Mouse (Mus musculus): Measurements from ENCODE around the gene Ndufb2. TPM values are rescaled to one million over a fixed set of nuclear protein-coding genes. Genes with fewer than 3 reads are reported as not detected.

The Ndufb2 gene
- total RNA-seq, 1 experiment: 122 TPM

- Histone ChIP-seq H3K4me3 (ENCODE audit: insufficient read depth in 1 of 2, low read depth in 1 of 2, low read length in 2 of 2, poor library complexity in 1 of 2, severe bottlenecking in 1 of 2) (no peak overlapping the region), H3K4me1 (ENCODE audit: control insufficient read depth in 2 of 2, insufficient read depth in 2 of 2, low read length in 2 of 2, poor library complexity in 1 of 2) (peaks cover 6 to 27% of the 10 kb centered on the region in 2 experiments; a peak in 3 of 4 replicates), H3K9me3 (ENCODE audit: control insufficient read depth, insufficient read depth, low read depth, low read length) (no peaks in the 10 kb centered on the region), H3K9ac (ENCODE audit: insufficient read depth, low read depth, low read length, poor library complexity, severe bottlenecking) (no peak overlapping the region), H3K36me3 (ENCODE audit: control insufficient read depth, insufficient read depth, low read length, poor library complexity, severe bottlenecking) (peaks cover 6% of the 10 kb centered on the region; the same call in 1 of the 2 replicates), H3K27ac (ENCODE audit: insufficient read depth, low read depth, low read length, poor library complexity, severe bottlenecking) (no peak overlapping the region)
- in situ Hi-C loops (cut with MboI; ENCODE audit: low sequenced_read_pairs in 2 of 2, unreplicated experiment in 2 of 2): no loop called here
- DNase-seq (ENCODE audit: low read depth, low spot score): no peak
- TF ChIP-seq CHD2 (IDR thresholded peaks at IDR 0.05; ENCODE audit: low read depth, low read length) (no peak), ZC3H11A (IDR thresholded peaks at IDR 0.05; ENCODE audit: borderline replicate concordance, low read depth, low read length) (no peak), HCFC1 (IDR thresholded peaks at IDR 0.05; ENCODE audit: borderline replicate concordance, insufficient read depth, low read length) (no peak), MAFK (IDR thresholded peaks at IDR 0.05; ENCODE audit: insufficient read depth, low read depth, low read length) (no peak), ZNF384 (IDR thresholded peaks at IDR 0.05; ENCODE audit: low read depth, low read length) (no peak)
These were observed 44.3 kb upstream of the Ndufb2 start for GRCm38 (mm10) chr6:39548030-39548429.

DNA sequence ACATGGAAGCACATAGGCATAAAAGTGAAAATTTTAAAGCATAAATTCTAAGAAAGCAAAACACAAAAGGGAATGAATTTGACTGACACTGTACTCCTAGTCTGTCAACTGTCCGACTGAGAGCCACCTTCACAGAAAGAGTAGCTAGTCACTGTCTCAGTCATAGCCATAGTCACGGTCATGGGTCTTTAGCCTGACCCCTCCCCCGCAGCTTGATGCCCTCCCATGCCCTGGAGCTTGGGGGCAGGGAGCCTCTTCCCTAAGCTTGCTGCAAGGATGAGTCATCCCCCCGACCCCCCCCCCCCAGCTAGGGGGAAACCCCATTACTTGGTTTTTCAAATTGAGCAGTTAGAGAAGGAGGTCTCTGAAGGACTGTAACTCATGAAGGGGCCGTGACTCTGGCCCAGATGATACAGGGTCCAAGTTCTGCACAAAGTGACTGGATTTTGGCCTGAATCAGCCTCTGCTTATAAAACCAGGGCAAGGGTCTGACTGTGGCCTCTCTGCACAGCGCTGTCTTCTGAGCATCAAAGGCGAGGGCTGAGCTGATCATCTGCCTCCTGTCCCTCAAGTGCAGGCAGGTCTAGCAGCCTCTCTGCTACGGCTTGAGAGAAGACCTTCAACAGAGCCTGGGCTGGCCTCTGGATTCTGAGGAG, 40.3 kb upstream of the Ndufb2 start:
- TF ChIP-seq MAFK (IDR thresholded peaks at IDR 0.05; ENCODE audit: insufficient read depth, low read depth, low read length) (no peak), ZC3H11A (IDR thresholded peaks at IDR 0.05; ENCODE audit: borderline replicate concordance, low read depth, low read length) (no peak), HCFC1 (IDR thresholded peaks at IDR 0.05; ENCODE audit: borderline replicate concordance, insufficient read depth, low read length) (no peak), ZNF384 (IDR thresholded peaks at IDR 0.05; ENCODE audit: low read depth, low read length) (no peak), CHD2 (IDR thresholded peaks at IDR 0.05; ENCODE audit: low read depth, low read length) (no peak)
- no peak overlapping the region for H3K9ac ChIP-seq (ENCODE audit: insufficient read depth, low read depth, low read length, poor library complexity, severe bottlenecking)
- H3K4me1 ChIP-seq (ENCODE audit: control insufficient read depth in 2 of 2, insufficient read depth in 2 of 2, low read length in 2 of 2, poor library complexity in 1 of 2): peaks cover 13 to 24% of the 10 kb centered on the region in 2 experiments; a peak in 3 of 4 replicates
- H3K36me3 ChIP-seq (ENCODE audit: control insufficient read depth, insufficient read depth, low read length, poor library complexity, severe bottlenecking): peaks cover 6% of the 10 kb centered on the region; the same call in 1 of the 2 replicates
- H3K9me3 ChIP-seq (ENCODE audit: control insufficient read depth, insufficient read depth, low read depth, low read length): no peaks in the 10 kb centered on the region
- H3K27ac ChIP-seq (ENCODE audit: insufficient read depth, low read depth, low read length, poor library complexity, severe bottlenecking): no peak overlapping the region
- in situ Hi-C loops (cut with MboI; ENCODE audit: low sequenced_read_pairs in 2 of 2, unreplicated experiment in 2 of 2): no loop called here
- DNase-seq (ENCODE audit: low read depth, low spot score): no peak
- H3K4me3 ChIP-seq (ENCODE audit: insufficient read depth in 1 of 2, low read depth in 1 of 2, low read length in 2 of 2, poor library complexity in 1 of 2, severe bottlenecking in 1 of 2): no peak overlapping the region

- H3K36me3 ChIP-seq (ENCODE audit: control insufficient read depth, insufficient read depth, low read length, poor library complexity, severe bottlenecking): no peaks in the 10 kb centered on the region; the same call in 1 of the 2 replicates
- in situ Hi-C loops (cut with MboI; ENCODE audit: low sequenced_read_pairs in 2 of 2, unreplicated experiment in 2 of 2): no loop called here
- no peak overlapping the region for H3K27ac ChIP-seq (ENCODE audit: insufficient read depth, low read depth, low read length, poor library complexity, severe bottlenecking)
- no peak for DNase-seq (ENCODE audit: low read depth, low spot score)
- no peak overlapping the region for H3K9ac ChIP-seq (ENCODE audit: insufficient read depth, low read depth, low read length, poor library complexity, severe bottlenecking)
- peak overlapping the region in 1 of 2 experiments; percentile 6; a peak in 1 of 4 replicates for H3K4me3 ChIP-seq (ENCODE audit: insufficient read depth in 1 of 2, low read depth in 1 of 2, low read length in 2 of 2, poor library complexity in 1 of 2, severe bottlenecking in 1 of 2)
- H3K9me3 ChIP-seq (ENCODE audit: control insufficient read depth, insufficient read depth, low read depth, low read length): no peaks in the 10 kb centered on the region
- peaks cover 10 to 15% of the 10 kb centered on the region in 2 experiments; a peak in 3 of 4 replicates for H3K4me1 ChIP-seq (ENCODE audit: control insufficient read depth in 2 of 2, insufficient read depth in 2 of 2, low read length in 2 of 2, poor library complexity in 1 of 2)
- no peak for TF ChIP-seq MAFK (IDR thresholded peaks at IDR 0.05; ENCODE audit: insufficient read depth, low read depth, low read length)
- no peak for TF ChIP-seq ZC3H11A (IDR thresholded peaks at IDR 0.05; ENCODE audit: borderline replicate concordance, low read depth, low read length)
- no peak for TF ChIP-seq CHD2 (IDR thresholded peaks at IDR 0.05; ENCODE audit: low read depth, low read length)
- TF ChIP-seq ZNF384 (IDR thresholded peaks at IDR 0.05; ENCODE audit: low read depth, low read length): no peak
- no peak for TF ChIP-seq HCFC1 (IDR thresholded peaks at IDR 0.05; ENCODE audit: borderline replicate concordance, insufficient read depth, low read length)
These were observed 37.3 kb upstream of the Ndufb2 start for GRCm38 (mm10) chr6:39554888-39555647.

- H3K9ac ChIP-seq (ENCODE audit: insufficient read depth, low read depth, low read length, poor library complexity, severe bottlenecking): no peak overlapping the region
- in situ Hi-C loops (cut with MboI; ENCODE audit: low sequenced_read_pairs in 2 of 2, unreplicated experiment in 2 of 2): no loop called here
- no peak overlapping the region for H3K27ac ChIP-seq (ENCODE audit: insufficient read depth, low read depth, low read length, poor library complexity, severe bottlenecking)
- H3K9me3 ChIP-seq (ENCODE audit: control insufficient read depth, insufficient read depth, low read depth, low read length): no peaks in the 10 kb centered on the region
- no peaks in the 10 kb centered on the region; the same call in 1 of the 2 replicates for H3K36me3 ChIP-seq (ENCODE audit: control insufficient read depth, insufficient read depth, low read length, poor library complexity, severe bottlenecking)
- H3K4me1 ChIP-seq (ENCODE audit: control insufficient read depth in 2 of 2, insufficient read depth in 2 of 2, low read length in 2 of 2, poor library complexity in 1 of 2): peaks cover 10 to 15% of the 10 kb centered on the region in 2 experiments; a peak in 3 of 4 replicates
- DNase-seq (ENCODE audit: low read depth, low spot score): no peak
- TF ChIP-seq HCFC1 (IDR thresholded peaks at IDR 0.05; ENCODE audit: borderline replicate concordance, insufficient read depth, low read length) (no peak), MAFK (IDR thresholded peaks at IDR 0.05; ENCODE audit: insufficient read depth, low read depth, low read length) (no peak), ZC3H11A (IDR thresholded peaks at IDR 0.05; ENCODE audit: borderline replicate concordance, low read depth, low read length) (no peak), ZNF384 (IDR thresholded peaks at IDR 0.05; ENCODE audit: low read depth, low read length) (no peak), CHD2 (IDR thresholded peaks at IDR 0.05; ENCODE audit: low read depth, low read length) (no peak)
- H3K4me3 ChIP-seq (ENCODE audit: insufficient read depth in 1 of 2, low read depth in 1 of 2, low read length in 2 of 2, poor library complexity in 1 of 2, severe bottlenecking in 1 of 2): peak overlapping the region in 1 of 2 experiments; percentile 6; a peak in 1 of 4 replicates
These were observed 36.8 kb upstream of the Ndufb2 start for GRCm38 (mm10) chr6:39555648-39555945.
